Mouse (Mus musculus): ENCODE results near the gene Gm12169. TPM values are rescaled to one million over a fixed set of nuclear protein-coding genes. Genes with fewer than 3 reads are reported as not detected.
"Not testable (repeated sequence)": the region's sequence is repeated elsewhere in the genome, so short reads cannot be mapped to it uniquely, and the experiment has no call there.

Gm12169 gene
- polyA plus RNA-seq (2015; fragmentation: Nextera tagmentation; extraction: Ambion mirVana) = not detected in 2 replicates

GRCm38 (mm10) chr11:46523912-46524311 is at the start of gene Gm12169:
Gm12169 (plus strand) TSS chr11:46524212.
- WGBS = 86% methylated on average over 2 of the region's 2 CpGs

DNA sequence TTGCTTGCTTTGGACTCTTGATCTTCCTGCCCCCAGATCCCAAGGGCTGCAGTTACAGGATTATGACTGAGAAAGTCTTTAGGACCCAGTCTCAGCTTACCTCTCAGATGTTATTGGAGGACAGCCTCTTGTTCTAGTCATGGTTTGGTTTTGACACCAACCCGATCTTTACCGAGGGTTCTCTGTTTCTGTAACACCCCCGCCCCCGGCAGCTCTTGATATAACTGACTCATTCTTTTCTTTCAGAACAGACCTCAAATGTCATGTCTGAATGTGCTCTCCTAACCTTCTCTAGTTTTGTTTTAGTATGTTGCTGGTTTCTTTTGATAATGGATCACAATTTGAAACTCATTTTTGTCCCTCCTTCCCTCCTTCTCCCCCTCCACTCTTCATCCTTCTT is 49.8 kb upstream of the Gm12169 start:
- WGBS = 83% methylated on average over 4 of the region's 4 CpGs
- ATAC-seq (ENCODE audit: low FRiP score, low read depth) = no peak
- no peaks in the 10 kb centered on the region; the same call in 1 of the 2 replicates for H3K9me3 ChIP-seq

More at GRCm38 (mm10) chr11:46523912-46524311, at the start of gene Gm12169:
- H3K4me3 ChIP-seq = no peak within 1 kb of the TSS
- H3K9me3 ChIP-seq = no peaks in the 10 kb centered on the region
- no peaks in the 10 kb centered on the region for H3K36me3 ChIP-seq
- H3K27me3 ChIP-seq = no peaks in the 10 kb centered on the region
- H3K27ac ChIP-seq = no peak within 1 kb of the TSS
- no peaks in the 10 kb centered on the region for H3K4me1 ChIP-seq
- no peak within 1 kb of the TSS for H3K4me2 ChIP-seq (replicated peaks)
- H3K9ac ChIP-seq = no peak within 1 kb of the TSS
- no peak for ATAC-seq (ENCODE audit: low FRiP score, low read depth)

GRCm38 (mm10) chr11:46479311-46479710 is 44.7 kb upstream of the Gm12169 start:
- no peak for ATAC-seq (ENCODE audit: low FRiP score, low read depth)
- no peaks in the 10 kb centered on the region; the same call in 1 of the 2 replicates for H3K9me3 ChIP-seq
- H3K4me2 ChIP-seq (replicated peaks) = no peak overlapping the region
- 81% methylated on average over 9 of the region's 9 CpGs for WGBS
- H3K36me3 ChIP-seq = no peaks in the 10 kb centered on the region
- H3K9ac ChIP-seq = no peak overlapping the region
- H3K27ac ChIP-seq = no peak overlapping the region
- H3K4me1 ChIP-seq = no peaks in the 10 kb centered on the region
- no peaks in the 10 kb centered on the region for H3K27me3 ChIP-seq
- H3K4me3 ChIP-seq = no peak overlapping the region

More for the DNA sequence above, 49.8 kb upstream of the Gm12169 start:
- Histone ChIP-seq H3K27ac (no peak overlapping the region), H3K4me3 (no peak overlapping the region), H3K4me2 (replicated peaks) (no peak overlapping the region), H3K27me3 (no peaks in the 10 kb centered on the region), H3K4me1 (no peaks in the 10 kb centered on the region), H3K9ac (no peak overlapping the region), H3K36me3 (no peaks in the 10 kb centered on the region)

- no peaks in the 10 kb centered on the region for H3K27me3 ChIP-seq
- no peak overlapping the region for H3K4me3 ChIP-seq
- ATAC-seq (ENCODE audit: low FRiP score, low read depth) = no peak
- WGBS = 56% methylated on average over 7 of the region's 7 CpGs
- H3K4me2 ChIP-seq (replicated peaks) = no peak overlapping the region
- H3K4me1 ChIP-seq = no peaks in the 10 kb centered on the region
- H3K27ac ChIP-seq = no peak overlapping the region
- no peaks in the 10 kb centered on the region for H3K36me3 ChIP-seq
- H3K9ac ChIP-seq = no peak overlapping the region
- H3K9me3 ChIP-seq = no peaks in the 10 kb centered on the region
Measured at GRCm38 (mm10) chr11:46480517-46480916, 43.5 kb upstream of the Gm12169 start.

DNA sequence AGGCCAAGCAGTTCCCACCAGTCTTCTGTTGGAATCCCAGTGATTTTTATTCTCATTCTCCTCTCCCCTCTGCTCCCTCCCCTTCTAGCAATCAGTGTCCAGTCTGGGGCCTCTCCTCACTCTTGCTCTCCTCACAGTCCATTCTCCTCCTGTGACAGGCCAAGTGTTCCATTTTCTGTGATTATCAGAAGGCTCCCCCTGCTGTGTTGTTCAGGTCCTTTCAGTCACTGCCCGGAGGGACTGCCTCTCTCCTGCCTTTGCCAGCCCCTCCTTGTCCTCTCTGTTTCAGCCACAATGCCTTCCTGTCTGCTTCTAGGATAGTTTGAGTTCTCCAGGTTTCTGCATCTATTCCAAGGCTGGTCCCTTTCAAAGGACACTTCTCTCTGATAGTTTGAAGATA is 35.8 kb upstream of the Gm12169 start:
- no peaks in the 10 kb centered on the region for H3K27me3 ChIP-seq
- no peaks in the 10 kb centered on the region for H3K9me3 ChIP-seq
- H3K27ac ChIP-seq = no peak overlapping the region
- H3K4me3 ChIP-seq = no peak overlapping the region
- H3K4me1 ChIP-seq = no peaks in the 10 kb centered on the region
- 26% methylated on average over 1 of the region's 1 CpGs for WGBS
- no peak overlapping the region for H3K4me2 ChIP-seq (replicated peaks)
- no peak overlapping the region for H3K9ac ChIP-seq
- ATAC-seq (ENCODE audit: low FRiP score, low read depth) = no peak
- no peaks in the 10 kb centered on the region for H3K36me3 ChIP-seq

DNA sequence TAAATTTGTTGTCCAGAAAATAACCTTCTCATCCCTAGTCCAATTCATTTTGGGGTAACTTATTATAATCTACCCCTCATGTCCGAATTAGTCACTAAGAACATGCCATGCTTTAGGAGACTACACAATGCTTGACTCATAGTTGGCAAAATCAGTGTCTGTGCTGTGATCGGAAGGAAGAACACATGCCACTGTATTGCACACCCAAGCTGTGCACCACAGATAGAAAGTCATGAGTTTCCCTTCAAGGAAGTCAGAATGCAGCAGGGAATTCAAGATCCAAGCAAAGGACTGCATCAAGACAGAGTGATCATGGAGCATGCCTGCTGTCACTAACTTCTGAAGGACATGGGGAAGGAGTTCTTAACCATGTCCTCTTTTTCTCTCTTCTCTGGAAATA is 35.4 kb upstream of the Gm12169 start:
- Histone ChIP-seq H3K9me3 (no peaks in the 10 kb centered on the region), H3K36me3 (no peaks in the 10 kb centered on the region), H3K4me1 (no peaks in the 10 kb centered on the region), H3K4me3 (no peak overlapping the region), H3K4me2 (replicated peaks) (no peak overlapping the region), H3K9ac (no peak overlapping the region), H3K27ac (no peak overlapping the region), H3K27me3 (no peaks in the 10 kb centered on the region)
- 82% methylated on average over 2 of the region's 2 CpGs for WGBS
- no peak for ATAC-seq (ENCODE audit: low FRiP score, low read depth)

DNA sequence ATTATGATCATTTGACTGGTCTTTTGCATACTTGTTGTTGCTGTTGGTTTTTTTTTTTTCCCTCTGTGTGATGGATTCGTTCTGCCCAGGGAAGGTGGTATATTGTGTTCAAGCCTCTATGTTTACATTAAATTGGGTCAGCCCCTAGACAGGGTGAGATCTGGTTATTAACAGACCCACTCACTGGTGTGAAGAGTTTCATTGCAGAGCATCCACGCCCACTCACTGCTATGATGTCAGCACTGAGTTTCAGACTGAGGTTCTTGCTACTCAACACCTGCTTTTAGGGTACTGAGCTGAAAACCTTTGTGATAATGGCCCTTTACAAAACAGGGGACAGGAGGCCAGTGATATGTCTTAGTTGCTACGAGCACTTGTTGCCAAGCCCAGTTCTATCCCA is 16.9 kb upstream of the Gm12169 start:
- Histone ChIP-seq H3K9ac (no peak overlapping the region), H3K36me3 (no peaks in the 10 kb centered on the region)

DNA sequence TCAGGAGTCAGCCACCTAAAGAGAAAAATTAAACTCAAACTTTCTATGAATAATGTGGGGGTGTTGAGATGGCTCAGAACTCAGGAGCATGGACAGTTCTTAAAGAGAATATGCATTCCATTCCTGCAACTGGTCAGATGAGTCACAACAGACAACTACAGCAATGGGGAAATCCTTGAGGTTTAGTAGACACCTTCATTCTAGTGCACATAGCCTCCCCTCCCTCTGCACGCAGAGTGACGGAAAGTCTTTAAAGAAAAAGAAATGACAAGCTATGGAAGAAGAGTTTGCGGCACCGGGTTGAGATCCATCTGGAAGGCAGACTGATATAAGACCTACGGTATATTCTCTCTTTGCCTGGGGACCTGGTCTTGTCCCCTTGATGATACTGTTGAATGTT is 14.1 kb upstream of the Gm12169 start:
- H3K4me2 ChIP-seq (replicated peaks) = no peak overlapping the region
- H3K36me3 ChIP-seq = no peaks in the 10 kb centered on the region
- no peaks in the 10 kb centered on the region for H3K9me3 ChIP-seq
- no peak for ATAC-seq (ENCODE audit: low FRiP score, low read depth)
- no peak overlapping the region for H3K27ac ChIP-seq
- WGBS = 92% methylated on average over 5 of the region's 5 CpGs
- H3K27me3 ChIP-seq = no peaks in the 10 kb centered on the region
- H3K4me3 ChIP-seq = no peak overlapping the region
- H3K9ac ChIP-seq = no peak overlapping the region
- H3K4me1 ChIP-seq = no peaks in the 10 kb centered on the region

More for the DNA sequence above, 16.9 kb upstream of the Gm12169 start:
- Histone ChIP-seq H3K27ac (no peak overlapping the region), H3K9me3 (no peaks in the 10 kb centered on the region), H3K4me2 (replicated peaks) (no peak overlapping the region), H3K4me1 (no peaks in the 10 kb centered on the region), H3K27me3 (no peaks in the 10 kb centered on the region), H3K4me3 (no peak overlapping the region)
- ATAC-seq (ENCODE audit: low FRiP score, low read depth) = no peak
- WGBS = 74% methylated on average over 3 of the region's 3 CpGs

- not testable (repeated sequence) for H3K27me3 ChIP-seq; H3K27ac ChIP-seq; ATAC-seq (ENCODE audit: low FRiP score, low read depth); H3K9ac ChIP-seq; H3K9me3 ChIP-seq; H3K4me1 ChIP-seq; H3K36me3 ChIP-seq; H3K4me3 ChIP-seq; H3K4me2 ChIP-seq (replicated peaks)
- WGBS = 84% methylated on average over 5 of the region's 5 CpGs
Measured at GRCm38 (mm10) chr11:46521341-46521740, 2.7 kb upstream of the Gm12169 start.

DNA sequence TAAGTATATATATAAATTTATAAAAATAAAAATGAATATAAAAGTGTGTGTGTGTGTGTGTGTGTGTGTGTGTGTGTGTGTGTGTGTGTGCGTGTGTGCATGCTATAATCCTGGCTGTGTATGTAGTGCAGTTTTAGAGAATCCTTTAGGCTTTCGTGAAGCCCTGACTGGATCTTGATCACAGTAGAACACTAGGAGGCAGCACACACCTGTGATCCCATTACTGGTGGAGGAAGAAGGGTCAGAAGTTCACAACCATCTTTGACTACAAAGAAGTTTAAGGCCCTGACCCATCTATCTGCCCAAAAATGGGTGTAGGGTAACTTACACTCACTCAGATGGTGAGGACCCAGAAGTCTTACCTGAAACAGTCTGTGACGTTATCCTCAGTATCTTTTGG is 1.3 kb upstream of the Gm12169 start:
- no peaks in the 10 kb centered on the region for H3K36me3 ChIP-seq
- H3K9me3 ChIP-seq = no peaks in the 10 kb centered on the region
- no peaks in the 10 kb centered on the region for H3K27me3 ChIP-seq
- no peak overlapping the region for H3K4me3 ChIP-seq
- no peak overlapping the region for H3K27ac ChIP-seq
- no peak overlapping the region for H3K9ac ChIP-seq
- H3K4me2 ChIP-seq (replicated peaks) = no peak overlapping the region
- no peak for ATAC-seq (ENCODE audit: low FRiP score, low read depth)
- H3K4me1 ChIP-seq = no peaks in the 10 kb centered on the region
- WGBS = 69% methylated on average over 3 of the region's 3 CpGs

DNA sequence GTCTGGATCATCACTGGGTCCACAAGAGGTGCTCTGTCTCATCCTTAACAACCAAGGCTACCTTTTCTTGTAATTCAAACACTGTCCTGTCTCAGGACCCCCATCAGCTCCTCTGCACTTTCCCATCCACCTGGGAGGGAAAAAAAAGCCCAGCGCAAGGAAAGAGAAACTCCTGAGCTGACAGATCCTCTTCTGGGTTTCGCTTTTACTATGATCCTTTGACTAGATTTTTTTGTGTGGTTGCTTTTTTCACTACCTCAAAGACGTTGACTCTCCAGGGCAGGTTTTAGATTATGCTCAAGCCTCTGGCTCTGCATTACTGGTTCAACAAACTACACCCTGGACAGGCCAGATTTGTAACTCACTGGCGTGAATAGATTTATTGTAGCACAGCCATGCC is 6.1 kb downstream of the Gm12169 start:
- Histone ChIP-seq H3K4me1 (no peaks in the 10 kb centered on the region), H3K4me3 (no peak overlapping the region), H3K36me3 (no peaks in the 10 kb centered on the region), H3K9me3 (no peaks in the 10 kb centered on the region), H3K4me2 (replicated peaks) (no peak overlapping the region), H3K27me3 (no peaks in the 10 kb centered on the region), H3K27ac (no peak overlapping the region; the same call in 1 of the 2 replicates), H3K9ac (no peak overlapping the region)
- 62% methylated on average over 4 of the region's 4 CpGs for WGBS
- ATAC-seq (ENCODE audit: low FRiP score, low read depth) = no peak

- Histone ChIP-seq H3K9ac (no peak overlapping the region), H3K4me3 (no peak overlapping the region)
- ATAC-seq (ENCODE audit: low FRiP score, low read depth) = no peak
Measured at GRCm38 (mm10) chr11:46536978-46537377, 13.0 kb downstream of the Gm12169 start.

GRCm38 (mm10) chr11:46543530-46543929 is 19.5 kb downstream of the Gm12169 start:
- Histone ChIP-seq H3K27ac (no peak overlapping the region), H3K9me3 (no peaks in the 10 kb centered on the region), H3K27me3 (no peaks in the 10 kb centered on the region), H3K36me3 (no peaks in the 10 kb centered on the region), H3K4me3 (no peak overlapping the region), H3K4me1 (no peaks in the 10 kb centered on the region), H3K9ac (no peak overlapping the region), H3K4me2 (replicated peaks) (no peak overlapping the region)
- no peak for ATAC-seq (ENCODE audit: low FRiP score, low read depth)
- WGBS = 71% methylated on average over 2 of the region's 2 CpGs

More at GRCm38 (mm10) chr11:46536978-46537377, 13.0 kb downstream of the Gm12169 start:
- 75% methylated on average over 4 of the region's 4 CpGs for WGBS
- Histone ChIP-seq H3K4me1 (no peaks in the 10 kb centered on the region), H3K27ac (no peak overlapping the region), H3K36me3 (no peaks in the 10 kb centered on the region), H3K9me3 (no peaks in the 10 kb centered on the region), H3K27me3 (no peaks in the 10 kb centered on the region), H3K4me2 (replicated peaks) (no peak overlapping the region)

All from limb, embryonic 13.5 days (tissue).